ENCODE assay signal across 8 mouse cellular contexts in genomic region chr7:7187417-7188190, GRCm38 (mm10). TPM values are rescaled to one million over a fixed set of nuclear protein-coding genes. Genes with fewer than 3 reads are reported as not detected.
A peak's percentile ranks its signal among the peaks of the same experiment; 100 is the strongest.
DNase-seq lines count a peak whose midpoint lies in the region; ATAC-seq and TF ChIP-seq lines count a peak whose summit lies in the region.

No protein-coding gene starts in this region.

- no peaks in the 10 kb centered on the region for H3K27me3 ChIP-seq in kidney, embryonic 15.5 days
- H3K27me3 ChIP-seq in hindbrain, postnatal 0 days (ENCODE audit: insufficient read depth, low read length) = no peaks in the 10 kb centered on the region
- no peaks in the 10 kb centered on the region for H3K27me3 ChIP-seq in midbrain, embryonic 13.5 days

- H3K27ac ChIP-seq in kidney, embryonic 15.5 days = no peak overlapping the region
- no peak overlapping the region for H3K27ac ChIP-seq in hindbrain, postnatal 0 days
- H3K27ac ChIP-seq in midbrain, embryonic 13.5 days = no peak overlapping the region

- ATAC-seq in kidney, embryonic 15.5 days (replicated peaks; ENCODE audit: low FRiP score) = peak; percentile 77
- ATAC-seq in common myeloid progenitor, adult 5-6 weeks (replicated peaks; ENCODE audit: low read depth, poor library complexity, severe bottlenecking) = peak; percentile 23
- ATAC-seq in hindbrain, postnatal 0 days = peak; percentile 75
- peak; percentile 44 for ATAC-seq in midbrain, embryonic 13.5 days

- no peak overlapping the region for H3K9ac ChIP-seq in kidney, embryonic 15.5 days
- 0 out of 2 replicates have a peak overlapping the region, but pooled peaks have one; percentile 14 for H3K9ac ChIP-seq in hindbrain, postnatal 0 days (replicated peaks; ENCODE audit: low read length)
- H3K9ac ChIP-seq in midbrain, embryonic 13.5 days (replicated peaks) = peak overlapping the region; percentile 54; the same call in 1 of the 2 replicates

- H3K36me3 ChIP-seq in kidney, embryonic 15.5 days = peaks cover 9% of the 10 kb centered on the region
- H3K36me3 ChIP-seq in hindbrain, postnatal 0 days (ENCODE audit: insufficient read depth, low read length) = peaks cover 10% of the 10 kb centered on the region; the same call in 1 of the 2 replicates
- H3K36me3 ChIP-seq in midbrain, embryonic 13.5 days = peaks cover 15% of the 10 kb centered on the region

- intact Hi-C loops in left cerebral cortex, postnatal 10 days (cut with DNase I) = no loop called here

- H3K4me1 ChIP-seq in kidney, embryonic 15.5 days = no peaks in the 10 kb centered on the region
- no peaks in the 10 kb centered on the region for H3K4me1 ChIP-seq in hindbrain, postnatal 0 days (ENCODE audit: insufficient read depth, low read length)
- H3K4me1 ChIP-seq in midbrain, embryonic 13.5 days (replicated peaks) = 0 out of 2 replicates have a peak, but pooled peaks cover 4% of the 10 kb centered on the region

- DNase-seq in kidney, postnatal 14 days = no peak
- DNase-seq in hindbrain, postnatal 0 days (ENCODE audit: low spot score) = no peak
- DNase-seq in cerebellum, adult 11 months = no peak
- DNase-seq in urinary bladder, postnatal 14 days (ENCODE audit: low spot score) = no peak
- no peak for DNase-seq in left cerebral cortex, postnatal 10 days (ENCODE audit: extremely low spot score in 1 of 2, low spot score in 2 of 2)

- no peak for TF ChIP-seq CTCF in hindbrain, postnatal 0 days (IDR thresholded peaks at IDR 0.05; ENCODE audit: low read depth)

- no peaks in the 10 kb centered on the region for H3K9me3 ChIP-seq in kidney, embryonic 15.5 days (replicated peaks)
- H3K9me3 ChIP-seq in hindbrain, postnatal 0 days (ENCODE audit: low read length) = no peaks in the 10 kb centered on the region
- H3K9me3 ChIP-seq in midbrain, embryonic 13.5 days = no peaks in the 10 kb centered on the region

- peak overlapping the region; percentile 59 for H3K4me2 ChIP-seq in kidney, embryonic 15.5 days
- peak overlapping the region; percentile 50 for H3K4me2 ChIP-seq in hindbrain, postnatal 0 days (ENCODE audit: low read depth, low read length)
- H3K4me2 ChIP-seq in midbrain, embryonic 13.5 days (replicated peaks) = peak overlapping the region; percentile 48

- WGBS in kidney, embryonic 15.5 days = 36% methylated on average over 13 of the region's 13 CpGs
- WGBS in hindbrain, postnatal 0 days = 39% methylated on average over 13 of the region's 13 CpGs
- WGBS in midbrain, embryonic 13.5 days = 39% methylated on average over 13 of the region's 13 CpGs

- H3K4me3 ChIP-seq in kidney, embryonic 15.5 days (replicated peaks) = peak overlapping the region; percentile 65
- H3K4me3 ChIP-seq in hindbrain, postnatal 0 days (ENCODE audit: low read length) = peak overlapping the region; percentile 50
- peak overlapping the region; percentile 55 for H3K4me3 ChIP-seq in midbrain, embryonic 13.5 days (replicated peaks)

RNA-seq across cellular contexts. Expression of gene Zfp418, which starts 16.5 kb away (rescaled TPM):
- polyA plus RNA-seq in kidney, embryonic 15.5 days (2015; fragmentation: Nextera tagmentation; extraction: Ambion mirVana) = 1.7 and 1.9 TPM in 2 replicates
- 3.1 and 3.8 TPM in 2 replicates for total RNA-seq in common myeloid progenitor, adult 5-6 weeks (2017)
- total RNA-seq in hindbrain, postnatal 0 days (2014; rRNA removed) = 2.8 and 5.1 TPM in 2 replicates
- 1.1 and 1.4 TPM in 2 replicates for polyA plus RNA-seq in hindbrain, postnatal 0 days (2015; fragmentation: Nextera tagmentation; extraction: Ambion mirVana)
- 3.5 and 3.8 TPM in 2 replicates for polyA plus RNA-seq in midbrain, embryonic 13.5 days (2015; fragmentation: Nextera tagmentation; extraction: Ambion mirVana)
- 1 to 10 TPM; 5.8 to 6.3 TPM for total RNA-seq in left cerebral cortex, postnatal 10 days (2021)

RNA-seq across cellular contexts. Expression of gene Zfp772, which starts 22.2 kb away (rescaled TPM):
- polyA plus RNA-seq in kidney, embryonic 15.5 days (2015; fragmentation: Nextera tagmentation; extraction: Ambion mirVana) = 7.3 and 7.5 TPM in 2 replicates
- 4.2 and 4.6 TPM in 2 replicates for total RNA-seq in common myeloid progenitor, adult 5-6 weeks (2017)
- 6.7 and 7.9 TPM in 2 replicates for total RNA-seq in hindbrain, postnatal 0 days (2014; rRNA removed)
- 5.8 and 6.2 TPM in 2 replicates for polyA plus RNA-seq in hindbrain, postnatal 0 days (2015; fragmentation: Nextera tagmentation; extraction: Ambion mirVana)
- polyA plus RNA-seq in midbrain, embryonic 13.5 days (2015; fragmentation: Nextera tagmentation; extraction: Ambion mirVana) = 8.9 and 9.0 TPM in 2 replicates
- 1 to 10 TPM; 8.7 to 9.2 TPM for total RNA-seq in left cerebral cortex, postnatal 10 days (2021)

RNA-seq across cellular contexts. Expression of gene Zfp773, which starts 51.0 kb away (rescaled TPM):
- polyA plus RNA-seq in kidney, embryonic 15.5 days (2015; fragmentation: Nextera tagmentation; extraction: Ambion mirVana) = 1.6 and 2.0 TPM in 2 replicates
- total RNA-seq in common myeloid progenitor, adult 5-6 weeks (2017) = 2.5 and 3.0 TPM in 2 replicates
- total RNA-seq in hindbrain, postnatal 0 days (2014; rRNA removed) = 1.7 and 2.8 TPM in 2 replicates
- 3.2 and 3.5 TPM in 2 replicates for polyA plus RNA-seq in hindbrain, postnatal 0 days (2015; fragmentation: Nextera tagmentation; extraction: Ambion mirVana)
- 21.6 and 21.7 TPM in 2 replicates for polyA plus RNA-seq in midbrain, embryonic 13.5 days (2015; fragmentation: Nextera tagmentation; extraction: Ambion mirVana)
- 1 to 10 TPM; 1.8 to 2.7 TPM for total RNA-seq in left cerebral cortex, postnatal 10 days (2021)

RNA-seq across cellular contexts. Expression of gene Vmn2r29, which starts 59.5 kb away (rescaled TPM):
- 0.22 and 1.9 TPM in 2 replicates for polyA plus RNA-seq in kidney, embryonic 15.5 days (2015; fragmentation: Nextera tagmentation; extraction: Ambion mirVana)
- 0.29 TPM in 1 of 2 replicates, not detected in the other for total RNA-seq in common myeloid progenitor, adult 5-6 weeks (2017)
- total RNA-seq in hindbrain, postnatal 0 days (2014; rRNA removed) = 1.3 and 2.3 TPM in 2 replicates
- 0.55 and 0.93 TPM in 2 replicates for polyA plus RNA-seq in hindbrain, postnatal 0 days (2015; fragmentation: Nextera tagmentation; extraction: Ambion mirVana)
- 0.71 and 1.5 TPM in 2 replicates for polyA plus RNA-seq in midbrain, embryonic 13.5 days (2015; fragmentation: Nextera tagmentation; extraction: Ambion mirVana)
- 1 to 10 TPM; 2.0 to 2.2 TPM for total RNA-seq in left cerebral cortex, postnatal 10 days (2021)

Comparison
In these comparisons a context has a peak if more than half of its experiments do, and no peak if none do; other contexts are left out.
1. ATAC-seq: peak in every context shown above with its lines; median percentile 77 in kidney, embryonic 15.5 days; 75 in hindbrain, postnatal 0 days; 44 in midbrain, embryonic 13.5 days; 23 in common myeloid progenitor, adult 5-6 weeks.